Mouse (Mus musculus) small intestine, adult 2 months (tissue): ENCODE measurements around the gene Hes7. TPM values are rescaled to one million over a fixed set of nuclear protein-coding genes. Genes with fewer than 3 reads are reported as not detected.

ENCODE experiments used
- H3K27ac ChIP-seq: fragments of 200-500 bp; 2 replicates; pipeline ENCODE4 v1.5.1; 2012; ENCODE audit warnings: low read depth, low read length, control low read depth, inconsistent platforms; ENCODE audit not compliant: insufficient read depth
- H3K27me3 ChIP-seq: fragments of 200-500 bp; 2 replicates; pipeline ENCODE4 v1.6.1; 2012; ENCODE audit warnings: mild to moderate bottlenecking, moderate library complexity, low read length, inconsistent platforms; ENCODE audit not compliant: control insufficient read depth, insufficient read depth
- H3K36me3 ChIP-seq: fragments of 200-500 bp; 2 replicates; pipeline ENCODE4 v1.6.1; 2012; ENCODE audit warnings: mild to moderate bottlenecking, low read length, control low read depth, inconsistent platforms; ENCODE audit not compliant: control insufficient read depth, insufficient read depth
- H3K4me1 ChIP-seq: fragments of 200-500 bp; 2 replicates; pipeline ENCODE4 v1.6.1; 2012; ENCODE audit warnings: low read length, inconsistent platforms, mixed read lengths; ENCODE audit not compliant: control insufficient read depth, insufficient read depth, insufficient read length
- H3K4me3 ChIP-seq: fragments of 200-500 bp; 2 replicates; pipeline ENCODE4 v1.5.1; 2012; ENCODE audit warnings: low read depth, mild to moderate bottlenecking, control low read depth, inconsistent platforms, low read length, moderate library complexity
- CTCF ChIP-seq: fragments of 200-500 bp; IDR thresholded peaks from 2 replicates; pipeline ENCODE4 v1.5.1; 2012; ENCODE audit warnings: low read depth, mild to moderate bottlenecking, control low read depth, inconsistent platforms, low read length, moderate library complexity, mixed read lengths; ENCODE audit not compliant: insufficient replicate concordance, insufficient read length; ENCODE audit errors: extremely low read depth
- POLR2A ChIP-seq: fragments of 200-500 bp; IDR thresholded peaks from 2 replicates; pipeline ENCODE4 v1.6.1; 2012; ENCODE audit warnings: low read depth, mild to moderate bottlenecking, control low read depth, inconsistent platforms, low read length, moderate library complexity
- WGBS: fragments of 180-500 bp; shearing (Covaris S2); methylation state at CpG from one replicate; pipeline ENCODE4 v1.1.7; 2018; 5-methylcytosine and 5-hydroxymethylcytosine counted together
- polyA plus RNA-seq: library from polyadenylated mRNA; depleted of rRNA; stranded (reverse); fragments of >200 nt; gene quantifications from 2 replicates; pipeline ENCODE4 v1.2.3, GENCODE M21; 2012

Hes7 gene
- polyA plus RNA-seq, 1 experiment, result 1.1 TPM

GRCm38 (mm10) chr11:69125041-69125851, 5.0 kb downstream of the Hes7 start:
- H3K36me3 ChIP-seq, result no peaks in the 10 kb centered on the region
- 0 out of 2 replicates have a peak, but pooled peaks have one; percentile 13 for TF ChIP-seq POLR2A
- TF ChIP-seq CTCF, result peak; percentile 71; the same call in 1 of the 2 replicates
- WGBS, result under 1% methylated on average over 24 of the region's 24 CpGs

GRCm38 (mm10) chr11:69125852-69125918, 5.5 kb downstream of the Hes7 start, which contains the start of gene Aloxe3:
Gene Aloxe3, plus strand, starts transcription at chr11:69125896.
- TF ChIP-seq POLR2A, result no peak
- TF ChIP-seq CTCF, result no peak
- Histone ChIP-seq H3K36me3 (no peaks in the 10 kb centered on the region), H3K4me1 (no peaks in the 10 kb centered on the region; the same call in 1 of the 2 replicates), H3K27ac (peak within 1 kb of the TSS; percentile 56), H3K27me3 (no peaks in the 10 kb centered on the region), H3K4me3 (peak within 1 kb of the TSS; percentile 63)
- WGBS, result 0% methylated on average over 3 of the region's 3 CpGs

More at GRCm38 (mm10) chr11:69125041-69125851, 5.0 kb downstream of the Hes7 start:
- H3K27me3 ChIP-seq, result no peaks in the 10 kb centered on the region
- peak overlapping the region; percentile 63 for H3K4me3 ChIP-seq
- H3K4me1 ChIP-seq, result no peaks in the 10 kb centered on the region; the same call in 1 of the 2 replicates
- peak overlapping the region; percentile 56 for H3K27ac ChIP-seq

DNA sequence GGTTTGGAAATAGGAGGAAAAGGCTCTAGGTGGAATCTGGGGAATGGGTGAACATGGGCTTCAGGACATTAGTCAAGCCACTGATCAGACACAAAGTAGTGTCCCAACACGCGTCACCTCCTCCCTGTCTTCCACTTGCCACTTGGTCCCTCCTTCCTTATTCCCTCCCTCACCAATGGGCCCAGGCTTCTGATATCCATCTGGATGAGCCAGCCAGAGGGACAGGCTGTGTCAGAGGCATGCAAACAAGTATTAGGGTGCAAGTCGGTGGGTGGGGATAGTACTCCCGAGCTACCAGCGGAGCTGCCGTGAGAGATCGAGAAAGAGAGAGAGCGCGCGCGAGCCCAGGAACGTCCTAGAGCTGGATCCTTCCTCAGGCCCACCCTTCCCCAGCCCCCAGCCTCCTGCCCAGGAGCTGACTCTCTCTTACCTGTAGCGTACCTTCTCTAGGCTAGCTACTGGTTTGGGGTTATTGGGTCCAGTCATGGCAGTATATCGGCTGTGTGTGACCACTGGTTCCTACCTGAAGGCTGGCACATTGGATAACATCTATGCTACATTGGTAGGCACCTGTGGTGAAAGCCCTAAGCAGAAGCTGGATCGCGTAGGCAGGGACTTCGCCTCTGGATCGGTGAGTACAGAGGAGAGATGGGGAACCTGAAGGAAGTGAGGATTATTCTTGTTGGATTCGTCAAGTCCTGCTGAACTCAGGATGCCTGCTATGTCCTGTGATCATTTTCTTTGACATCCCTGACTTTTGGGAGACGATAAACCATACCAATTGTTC, 5.9 kb downstream of the Hes7 start:
- H3K27ac ChIP-seq, result no peak overlapping the region
- peak overlapping the region; percentile 63 for H3K4me3 ChIP-seq
- TF ChIP-seq POLR2A, result no peak
- no peak for TF ChIP-seq CTCF
- whole genome bisulfite sequencing, result 6% methylated on average over 20 of the region's 20 CpGs
- H3K27me3 ChIP-seq, result no peaks in the 10 kb centered on the region
- no peaks in the 10 kb centered on the region; the same call in 1 of the 2 replicates for H3K4me1 ChIP-seq
- no peaks in the 10 kb centered on the region for H3K36me3 ChIP-seq

- TF ChIP-seq POLR2A (no peak), CTCF (no peak)
- no peak overlapping the region for H3K4me3 ChIP-seq
- no peak overlapping the region for H3K27ac ChIP-seq
- no peaks in the 10 kb centered on the region for H3K36me3 ChIP-seq
- no peaks in the 10 kb centered on the region; the same call in 1 of the 2 replicates for H3K4me1 ChIP-seq
- WGBS, result 66% methylated on average over 2 of the region's 2 CpGs
- H3K27me3 ChIP-seq, result no peaks in the 10 kb centered on the region
Measured at GRCm38 (mm10) chr11:69126706-69127095, 6.5 kb downstream of the Hes7 start.

GRCm38 (mm10) chr11:69128426-69129122, 8.4 kb downstream of the Hes7 start:
- TF ChIP-seq CTCF (no peak), POLR2A (no peak)
- 65% methylated on average over 8 of the region's 8 CpGs for WGBS
- no peak overlapping the region for H3K27ac ChIP-seq
- no peaks in the 10 kb centered on the region for H3K27me3 ChIP-seq
- H3K36me3 ChIP-seq, result no peaks in the 10 kb centered on the region
- H3K4me3 ChIP-seq, result no peak overlapping the region
- no peaks in the 10 kb centered on the region; the same call in 1 of the 2 replicates for H3K4me1 ChIP-seq

GRCm38 (mm10) chr11:69133566-69133922, 13.3 kb downstream of the Hes7 start:
- H3K4me1 ChIP-seq, result peaks cover 11% of the 10 kb centered on the region
- no peaks in the 10 kb centered on the region for H3K27me3 ChIP-seq
- no peak overlapping the region for H3K27ac ChIP-seq
- no peaks in the 10 kb centered on the region for H3K36me3 ChIP-seq
- TF ChIP-seq CTCF (peak; percentile 7; the same call in 1 of the 2 replicates), POLR2A (no peak)
- H3K4me3 ChIP-seq, result peak overlapping the region; percentile 66
- 34% methylated on average over 5 of the region's 5 CpGs for WGBS
